Mouse (Mus musculus) G1E (cell line): ENCODE measurements around the gene Rab26. TPM values are rescaled to one million over a fixed set of nuclear protein-coding genes. Genes with fewer than 3 reads are reported as not detected.
A peak's percentile ranks its signal among the peaks of the same experiment; 100 is the strongest.

Experiments used
- ATAC-seq: 2 replicates; pipeline ENCODE4 v1.8.0; 2016; ENCODE audit warnings: mild to moderate bottlenecking; ENCODE audit not compliant: insufficient number of reproducible peaks, poor library complexity, low FRiP score, severe bottlenecking; ENCODE audit errors: extremely low read depth
- DNase-seq: peaks from one replicate; pipeline ENCODE4 v3.0.0; 2012; ENCODE audit warnings: low spot score
- H3K27me3 ChIP-seq: 2 replicates; pipeline ENCODE4 v1.6.1; 2012; ENCODE audit warnings: mild to moderate bottlenecking, low read length, inconsistent platforms; ENCODE audit not compliant: insufficient read depth
- H3K36me3 ChIP-seq: replicated peaks from 2 replicates; pipeline ENCODE3; 2012; ENCODE audit warnings: mild to moderate bottlenecking, inconsistent platforms
- H3K4me1 ChIP-seq: 2 replicates; pipeline ENCODE4 v1.6.1; 2012; ENCODE audit warnings: low read depth, low read length, inconsistent platforms, mixed read lengths; ENCODE audit not compliant: insufficient read depth
- H3K4me3 ChIP-seq: 2 replicates; pipeline ENCODE4 v1.5.1; 2012; ENCODE audit warnings: low read depth, mild to moderate bottlenecking, inconsistent platforms, low read length, moderate library complexity, mixed read lengths
- H3K9me3 ChIP-seq: replicated peaks from 2 replicates; pipeline ENCODE4 v1.6.1; 2012; ENCODE audit warnings: inconsistent platforms
- CTCF ChIP-seq: IDR thresholded peaks from 2 replicates; pipeline ENCODE4 v1.5.1; 2012; ENCODE audit warnings: low read depth, low read length, inconsistent platforms, mixed read lengths
- GATA1 ChIP-seq: IDR thresholded peaks from 2 replicates; pipeline ENCODE4 v1.6.1; 2012; ENCODE audit warnings: borderline replicate concordance, low read length, inconsistent platforms, mixed read lengths
- GATA2 ChIP-seq: IDR thresholded peaks from 2 replicates; pipeline ENCODE4 v1.6.1; 2012; ENCODE audit warnings: low read depth, low read length, inconsistent platforms, borderline replicate concordance
- POLR2AphosphoS5 ChIP-seq: IDR thresholded peaks from 2 replicates; pipeline ENCODE4 v1.6.1; 2012; ENCODE audit warnings: low read depth, low read length, inconsistent platforms; ENCODE audit not compliant: insufficient replicate concordance
- TAL1 ChIP-seq: conservative IDR thresholded peaks from 2 replicates; pipeline ENCODE4 v1.6.1; 2012; ENCODE audit warnings: low read depth, low read length, inconsistent platforms, mixed read lengths
- polyA plus RNA-seq: library from polyadenylated mRNA; stranded (reverse); fragments of >175 nt; gene quantifications from 2 replicates; pipeline ENCODE4 v1.2.3, GENCODE M21; 2012
- total RNA-seq, 2 experiments: library from RNA; stranded (forward) in 1 of 2; stranded (reverse) in 1 of 2; fragments of 200-1000 nt in 1 of 2; fragments of >200 nt in 1 of 2; fragmentation: Nextera tagmentation in 1 of 2; gene quantifications; 2 replicates each; pipeline ENCODE4 v1.2.3; 2014 to 2017

Rab26 gene
- total and polyA plus RNA-seq, 3 experiments, result 0.26 to 0.49 TPM; not detected in 1

GRCm38 (mm10) chr17:24494627-24495335 lies 39.2 kb downstream of the Rab26 start:
- Histone ChIP-seq H3K4me3 (no peak overlapping the region), H3K36me3 (no peaks in the 10 kb centered on the region), H3K4me1 (no peaks in the 10 kb centered on the region), H3K27me3 (peaks cover 51% of the 10 kb centered on the region), H3K9me3 (no peaks in the 10 kb centered on the region)
- TF ChIP-seq TAL1 (no peak), GATA1 (no peak), CTCF (0 out of 2 replicates have a peak, but pooled peaks have one; percentile 5)
- DNase-seq (peak; percentile 45), ATAC-seq (no peak)

- H3K27me3 ChIP-seq, result peaks cover 50% of the 10 kb centered on the region
- peaks cover 10% of the 10 kb centered on the region for H3K4me1 ChIP-seq
- peaks cover 9% of the 10 kb centered on the region for H3K9me3 ChIP-seq
- ATAC-seq (no peak), DNase-seq (no peak)
- TF ChIP-seq GATA2 (no peak), GATA1 (no peak), CTCF (no peak), POLR2AphosphoS5 (no peak), TAL1 (no peak)
- H3K36me3 ChIP-seq, result no peaks in the 10 kb centered on the region
- no peak overlapping the region for H3K4me3 ChIP-seq
Observed at GRCm38 (mm10) chr17:24490399-24490798, 43.6 kb downstream of the Rab26 start.

- Histone ChIP-seq H3K36me3 (no peaks in the 10 kb centered on the region), H3K4me1 (peaks cover 13% of the 10 kb centered on the region), H3K4me3 (peak overlapping the region; percentile 27; the same call in 1 of the 2 replicates), H3K9me3 (peaks cover 9% of the 10 kb centered on the region), H3K27me3 (peaks cover 57% of the 10 kb centered on the region)
- ATAC-seq (no peak), DNase-seq (no peak)
- TF ChIP-seq GATA1 (no peak), GATA2 (no peak), CTCF (no peak), POLR2AphosphoS5 (no peak), TAL1 (no peak)
Observed at GRCm38 (mm10) chr17:24489265-24490030, 44.6 kb downstream of the Rab26 start.

GRCm38 (mm10) chr17:24488662-24489264 lies 45.2 kb downstream of the Rab26 start:
- H3K4me1 ChIP-seq, result peaks cover 13% of the 10 kb centered on the region
- peaks cover 59% of the 10 kb centered on the region for H3K27me3 ChIP-seq
- no peak for DNase-seq

GRCm38 (mm10) chr17:24488186-24488661 lies 45.8 kb downstream of the Rab26 start, which contains the start of gene Caskin1:
TSS of gene Caskin1 (plus strand) at chr17:24488601.
- H3K27me3 ChIP-seq, result peaks cover 62% of the 10 kb centered on the region
- H3K36me3 ChIP-seq, result no peaks in the 10 kb centered on the region
- DNase-seq (no peak), ATAC-seq (no peak)
- peaks cover 13% of the 10 kb centered on the region for H3K4me1 ChIP-seq
- peaks cover 9% of the 10 kb centered on the region for H3K9me3 ChIP-seq
- no peak for TF ChIP-seq TAL1
- peak within 1 kb of the TSS; percentile 27; the same call in 1 of the 2 replicates for H3K4me3 ChIP-seq

More at GRCm38 (mm10) chr17:24488662-24489264, 45.2 kb downstream of the Rab26 start:
- Histone ChIP-seq H3K9me3 (peaks cover 9% of the 10 kb centered on the region), H3K36me3 (no peaks in the 10 kb centered on the region), H3K4me3 (peak overlapping the region; percentile 27; the same call in 1 of the 2 replicates)
- TF ChIP-seq POLR2AphosphoS5 (no peak), GATA1 (no peak), CTCF (no peak), TAL1 (no peak), GATA2 (no peak)
- ATAC-seq, result no peak

GRCm38 (mm10) chr17:24485090-24485860 lies 48.7 kb downstream of the Rab26 start:
- no peak for ATAC-seq
- no peak for TF ChIP-seq CTCF
- TF ChIP-seq TAL1, result no peak
- TF ChIP-seq GATA2, result no peak
- no peak for TF ChIP-seq POLR2AphosphoS5
- no peak for TF ChIP-seq GATA1
- H3K36me3 ChIP-seq, result no peaks in the 10 kb centered on the region

More at GRCm38 (mm10) chr17:24485090-24485860, 48.7 kb downstream of the Rab26 start:
- peaks cover 9% of the 10 kb centered on the region for H3K9me3 ChIP-seq
- H3K4me1 ChIP-seq, result peaks cover 16% of the 10 kb centered on the region
- H3K27me3 ChIP-seq, result peaks cover 53% of the 10 kb centered on the region
- no peak for DNase-seq
- H3K4me3 ChIP-seq, result no peak overlapping the region; the same call in 1 of the 2 replicates
